Mouse (Mus musculus) bone marrow macrophage, adult 2 months (primary cell): ENCODE results near the gene Fanca.

ENCODE experiments used
- CTCF ChIP-seq: IDR thresholded peaks from 2 replicates; pipeline ENCODE4 v1.5.1; 2012; ENCODE audit warnings: low read depth, mild to moderate bottlenecking, low read length, moderate library complexity
- POLR2A ChIP-seq: IDR thresholded peaks from 2 replicates; pipeline ENCODE4 v1.6.1; 2012; ENCODE audit warnings: mild to moderate bottlenecking, low read depth, low read length, borderline replicate concordance

DNA sequence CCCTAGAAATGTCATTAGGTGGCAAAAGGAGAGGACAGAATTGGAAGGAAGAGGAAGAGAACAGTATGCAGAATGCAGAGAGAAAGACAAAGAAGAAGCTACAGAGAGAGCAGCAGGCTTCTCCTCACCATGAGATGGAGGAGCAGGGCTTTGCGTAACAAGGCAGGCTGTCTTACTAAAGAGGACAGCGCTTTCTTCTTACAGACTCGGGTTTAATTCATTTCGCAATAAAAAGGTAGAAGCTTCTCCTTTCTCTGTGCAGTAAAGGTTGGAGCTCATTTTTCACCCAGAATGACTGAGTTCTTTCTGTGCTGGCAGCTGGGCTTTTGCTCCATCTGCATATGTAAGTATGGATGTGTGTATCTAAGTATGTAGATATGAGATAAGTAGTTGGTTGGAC is 38.5 kb downstream of the Fanca start:
- TF ChIP-seq CTCF: no peak
- TF ChIP-seq POLR2A: no peak
